Mouse (Mus musculus) embryonic fibroblast, embryonic 13.5 days (primary cell): ENCODE measurements at regions not wholly inside any gene's neighbourhood (a gene's known extent, or its start where the extent isn't known, plus 50 kb on each side); places are given as distances from the start of the nearest gene placed in this dataset.

Experiments used
- H3K27ac ChIP-seq: 2 replicates; pipeline ENCODE4 v1.5.1; 2012; ENCODE audit warnings: low read length, control low read depth, inconsistent platforms; ENCODE audit not compliant: insufficient read depth
- H3K4me1 ChIP-seq: 2 replicates; pipeline ENCODE4 v1.6.1; 2011; ENCODE audit warnings: low read length; ENCODE audit not compliant: control insufficient read depth, insufficient read depth
- H3K4me3 ChIP-seq: 2 replicates; pipeline ENCODE4 v1.5.1; 2011; ENCODE audit warnings: mild to moderate bottlenecking, control low read depth, low read length; ENCODE audit not compliant: insufficient read depth
- CTCF ChIP-seq: IDR thresholded peaks from 2 replicates; pipeline ENCODE4 v1.5.1; 2011; ENCODE audit warnings: mild to moderate bottlenecking, control low read depth, low read length, moderate library complexity, borderline replicate concordance; ENCODE audit not compliant: insufficient read depth
- POLR2A ChIP-seq: IDR thresholded peaks from 2 replicates; pipeline ENCODE4 v1.6.1; 2011; ENCODE audit warnings: low read depth, mild to moderate bottlenecking, control low read depth, low read length, moderate library complexity

DNA sequence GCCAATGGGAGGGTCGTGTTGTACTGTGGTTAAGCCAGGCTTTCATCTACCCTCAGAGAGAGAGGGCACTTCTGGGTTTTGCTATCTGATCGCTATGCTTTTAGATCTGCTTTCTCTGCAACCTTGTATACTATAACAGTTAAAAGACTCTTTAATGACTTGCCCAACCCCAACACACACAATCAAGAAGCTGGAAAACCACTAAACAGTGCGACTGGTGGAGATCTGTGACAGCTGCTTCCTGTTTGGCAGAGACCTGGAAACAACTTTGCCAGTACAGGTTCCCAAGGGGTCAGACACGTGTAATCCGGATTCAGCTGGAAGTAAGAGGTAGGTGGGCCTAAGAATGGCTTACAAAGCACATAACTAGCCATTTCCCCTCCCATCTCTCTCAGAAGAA, 208.6 kb upstream of the Amigo2 start:
- H3K27ac ChIP-seq, result no peak overlapping the region
- TF ChIP-seq POLR2A (no peak), CTCF (no peak)
- no peak overlapping the region for H3K4me3 ChIP-seq
- H3K4me1 ChIP-seq, result no peaks in the 10 kb centered on the region

DNA sequence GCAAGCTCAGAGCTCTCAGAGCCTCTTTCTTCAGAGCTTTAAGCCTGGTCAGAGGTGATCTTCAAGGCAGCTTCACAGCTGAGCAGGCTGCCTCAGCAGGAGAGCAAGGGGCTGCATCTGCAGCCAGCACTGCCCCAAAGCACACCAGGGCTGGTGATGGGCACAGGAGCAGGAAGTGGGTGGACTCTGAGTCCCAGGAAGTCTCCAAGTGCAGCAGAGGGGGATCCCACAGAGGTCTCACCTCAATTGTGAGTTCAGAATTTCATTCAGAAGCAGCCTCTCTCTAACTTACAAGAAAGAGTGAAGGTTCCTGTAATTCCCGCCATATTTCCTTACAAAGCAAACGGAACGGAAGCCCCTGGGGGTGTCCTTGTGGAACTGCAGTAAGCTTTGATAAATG, 202.6 kb upstream of the Amigo2 start:
- Histone ChIP-seq H3K27ac (no peak overlapping the region), H3K4me3 (no peak overlapping the region), H3K4me1 (no peaks in the 10 kb centered on the region)
- TF ChIP-seq CTCF (no peak), POLR2A (no peak)

DNA sequence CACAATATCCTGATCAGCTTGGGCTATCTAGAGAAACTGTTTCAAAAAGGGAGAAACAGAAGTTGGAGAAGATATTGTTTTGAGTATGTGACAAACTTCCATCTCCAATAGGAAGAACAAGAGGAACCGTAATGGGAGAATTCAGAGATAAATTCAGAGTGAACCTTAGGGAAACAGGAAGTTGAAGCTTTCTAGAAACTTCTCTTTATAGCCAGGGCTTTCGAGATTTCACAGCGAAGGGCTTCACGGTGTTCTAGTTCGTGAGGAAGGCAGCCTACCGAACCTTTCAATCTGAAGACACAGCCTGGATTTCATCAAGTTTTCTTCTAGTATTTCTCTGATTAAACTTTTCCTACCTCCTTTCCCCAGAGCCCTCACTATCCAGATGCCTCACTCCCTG, 201.9 kb upstream of the Amigo2 start:
- no peaks in the 10 kb centered on the region for H3K4me1 ChIP-seq
- TF ChIP-seq POLR2A, result no peak
- no peak for TF ChIP-seq CTCF
- no peak overlapping the region for H3K4me3 ChIP-seq
- no peak overlapping the region for H3K27ac ChIP-seq

DNA sequence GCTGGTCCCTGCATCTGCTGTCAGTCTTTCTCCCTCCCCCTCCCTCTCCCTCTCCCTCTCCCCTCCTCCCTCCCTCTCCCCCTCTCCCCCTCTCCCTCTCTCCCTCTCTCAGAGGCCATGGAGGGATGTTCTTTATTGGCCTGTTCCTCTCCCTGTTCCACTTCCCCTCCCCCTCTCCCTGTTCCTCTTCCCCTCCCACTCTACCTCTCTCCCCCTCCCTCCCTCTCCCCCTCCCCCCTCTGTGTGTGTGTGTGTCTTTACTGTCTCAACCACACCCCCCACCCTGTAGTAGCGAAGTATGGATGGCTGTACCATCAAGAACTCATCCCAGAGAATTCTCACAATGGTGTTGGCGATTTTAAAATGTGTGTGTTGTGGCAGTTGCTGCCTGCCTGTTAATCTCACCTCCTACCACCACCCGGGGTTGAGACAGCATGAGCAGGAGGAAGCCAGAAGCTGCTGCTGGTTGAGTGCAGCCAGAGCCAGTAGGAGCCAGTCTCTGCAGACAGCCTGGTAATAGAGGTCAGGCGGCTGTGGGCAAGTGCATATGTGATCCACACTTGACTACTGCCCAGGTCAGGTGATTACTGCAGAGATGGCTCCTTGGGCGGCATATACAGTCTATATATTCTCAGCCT, 201.3 kb upstream of the Amigo2 start:
- Histone ChIP-seq H3K4me3 (no peak overlapping the region), H3K27ac (no peak overlapping the region)
- TF ChIP-seq POLR2A, result no peak
- no peak for TF ChIP-seq CTCF

DNA sequence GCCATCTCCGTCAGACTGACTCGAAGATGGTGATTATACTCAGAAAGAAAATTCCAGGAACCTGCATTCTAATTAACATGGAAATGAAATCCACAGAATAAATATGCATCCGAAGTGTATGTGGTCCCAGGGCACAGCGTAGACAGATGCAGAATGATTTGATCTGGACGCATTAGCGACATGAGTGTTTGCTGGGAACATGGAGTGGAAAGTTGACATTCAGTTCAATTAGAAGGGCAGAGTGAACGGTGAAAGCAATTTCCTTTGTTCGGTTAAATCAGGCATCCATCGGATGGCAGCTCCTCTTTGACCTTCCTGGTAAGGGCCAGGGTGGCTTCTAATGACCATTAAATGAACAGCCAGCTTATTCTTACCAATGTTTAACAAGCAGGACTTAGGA, 199.1 kb upstream of the Amigo2 start:
- H3K4me1 ChIP-seq, result no peaks in the 10 kb centered on the region
- no peak overlapping the region for H3K27ac ChIP-seq
- H3K4me3 ChIP-seq, result no peak overlapping the region
- no peak for TF ChIP-seq CTCF
- no peak for TF ChIP-seq POLR2A

More for the DNA sequence above, 201.3 kb upstream of the Amigo2 start:
- no peaks in the 10 kb centered on the region for H3K4me1 ChIP-seq

DNA sequence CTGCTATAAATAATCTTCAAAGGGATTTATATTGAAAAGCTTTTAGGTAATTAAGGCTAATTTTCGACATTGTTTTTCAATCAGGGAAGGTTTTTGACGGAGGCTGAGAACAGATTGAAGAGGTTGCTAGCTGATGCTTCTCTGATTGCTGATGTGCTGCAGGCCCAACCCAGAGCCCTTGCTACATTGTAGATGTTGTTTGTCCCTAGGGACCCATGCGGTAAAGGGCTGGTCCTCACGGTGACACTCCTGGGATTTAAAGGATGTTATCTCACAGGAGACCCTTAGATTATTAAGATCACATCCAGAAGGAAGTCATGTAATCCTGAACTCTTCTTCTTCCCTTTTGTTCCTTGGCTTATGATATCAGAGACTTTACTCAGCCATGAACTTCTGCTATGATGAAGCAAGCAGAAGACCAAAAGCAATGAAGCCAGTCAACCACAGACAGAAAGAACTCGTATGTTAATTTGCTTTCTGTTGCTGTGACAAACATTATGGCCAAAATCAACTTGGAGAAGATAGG, 191.2 kb upstream of the Amigo2 start:
- H3K4me3 ChIP-seq, result no peak overlapping the region
- no peak overlapping the region for H3K27ac ChIP-seq
- TF ChIP-seq CTCF, result no peak
- no peak for TF ChIP-seq POLR2A
- H3K4me1 ChIP-seq, result no peaks in the 10 kb centered on the region
